Mouse (Mus musculus) G1E (cell line): Measurements from ENCODE around the gene Slc16a10.

Source experiments
- CTCF ChIP-seq: IDR thresholded peaks from 2 replicates; pipeline ENCODE4 v1.5.1; 2012; ENCODE audit warnings: low read depth, low read length, inconsistent platforms, mixed read lengths
- GATA1 ChIP-seq: IDR thresholded peaks from 2 replicates; pipeline ENCODE4 v1.6.1; 2012; ENCODE audit warnings: borderline replicate concordance, low read length, inconsistent platforms, mixed read lengths
- POLR2AphosphoS5 ChIP-seq: IDR thresholded peaks from 2 replicates; pipeline ENCODE4 v1.6.1; 2012; ENCODE audit warnings: low read depth, low read length, inconsistent platforms; ENCODE audit not compliant: insufficient replicate concordance
- TAL1 ChIP-seq: conservative IDR thresholded peaks from 2 replicates; pipeline ENCODE4 v1.6.1; 2012; ENCODE audit warnings: low read depth, low read length, inconsistent platforms, mixed read lengths

GRCm38 (mm10) chr10:40090504-40091428 is 51.3 kb downstream of the Slc16a10 start:
- TF ChIP-seq CTCF (no peak), POLR2AphosphoS5 (no peak), TAL1 (no peak), GATA1 (no peak)
